Mouse (Mus musculus) monocyte, adult 5-6 weeks (primary cell): Measurements from ENCODE around the gene Cd5. TPM values are rescaled to one million over a fixed set of nuclear protein-coding genes. Genes with fewer than 3 reads are reported as not detected.

Source experiments
- ATAC-seq: fragments of 153-309, 156-312 bp; replicated peaks from 2 replicates; pipeline ENCODE4 v1.8.0; 2017; ENCODE audit warnings: mild to moderate bottlenecking; ENCODE audit not compliant: low TSS enrichment, insufficient number of reproducible peaks, severe bottlenecking, poor library complexity, low FRiP score
- total RNA-seq: library from RNA; stranded (forward); fragments of 200-1000, 200-491, 200-594 nt; gene quantifications from 3 replicates; pipeline ENCODE4 v1.2.3, GENCODE M21; 2017

Cd5 gene
- total RNA-seq, 1 experiment from 2014 or later: 1.0 TPM

- ATAC-seq: peak; percentile 79
Measured at GRCm38 (mm10) chr19:10688537-10689352, 50.1 kb downstream of the Cd5 start, which contains the start of gene Vps37c. Gene Vps37c, plus strand, starts transcription at chr19:10688735.

GRCm38 (mm10) chr19:10685727-10686126 is 53.1 kb downstream of the Cd5 start:
- ATAC-seq: no peak

GRCm38 (mm10) chr19:10685081-10685480 is 53.7 kb downstream of the Cd5 start:
- no peak for ATAC-seq

- ATAC-seq: no peak
Measured at GRCm38 (mm10) chr19:10681571-10681970, 57.2 kb downstream of the Cd5 start.

- ATAC-seq: no peak
Measured at GRCm38 (mm10) chr19:10678772-10679067, 60.1 kb downstream of the Cd5 start.

GRCm38 (mm10) chr19:10677915-10678771 is 60.7 kb downstream of the Cd5 start, which contains the start of gene Pga5:
Gene Pga5, minus strand, starts transcription at chr19:10678071.
- ATAC-seq: peak; percentile 84

- ATAC-seq: no peak
Measured at GRCm38 (mm10) chr19:10676656-10677055, 62.1 kb downstream of the Cd5 start.

- no peak for ATAC-seq
Measured at GRCm38 (mm10) chr19:10673275-10673674, 65.5 kb downstream of the Cd5 start.

- no peak for ATAC-seq
Measured at GRCm38 (mm10) chr19:10671854-10672417, 66.9 kb downstream of the Cd5 start.

GRCm38 (mm10) chr19:10671319-10671718 is 67.5 kb downstream of the Cd5 start:
- no peak for ATAC-seq

Other genes with a start within 250 kb of the Cd5 start
- 49.1 to 87.5 TPM (median 69.3 TPM) in 3 replicates for gene Cpsf7, start 213.7 kb downstream of the Cd5 start, total RNA-seq
- 47.3 to 75.9 TPM (median 53.7 TPM) in 3 replicates for gene Sdhaf2, start 212.9 kb downstream of the Cd5 start, total RNA-seq
- gene Tmem216, start 182.8 kb downstream of the Cd5 start, total RNA-seq: 1.3 to 2.6 TPM in 2 of 3 replicates, not detected in the other
- 18.9 to 42.4 TPM (median 29.1 TPM) in 3 replicates for gene Cyb561a3, start 161.8 kb downstream of the Cd5 start, total RNA-seq
- gene Tmem138, start 161.6 kb downstream of the Cd5 start, total RNA-seq: 0.48 to 7.5 TPM (median 5.7 TPM) in 3 replicates
- gene Ddb1, start 133.7 kb downstream of the Cd5 start, total RNA-seq: 228 to 236 TPM (median 231 TPM) in 3 replicates
- gene Tkfc, start 133.3 kb downstream of the Cd5 start, total RNA-seq: 2.1 to 4.3 TPM (median 2.8 TPM) in 3 replicates
- not detected in 3 replicates for gene Vwce, start 104.8 kb downstream of the Cd5 start, total RNA-seq
- gene Pga5, start 60.9 kb downstream of the Cd5 start, total RNA-seq: not detected in 3 replicates
- 7.3 to 22.2 TPM (median 18.7 TPM) in 3 replicates for gene Vps37c, start 50.3 kb downstream of the Cd5 start, total RNA-seq
- gene Cd6, start 91.1 kb upstream of the Cd5 start, total RNA-seq: 1.8 to 3.3 TPM (median 2.2 TPM) in 3 replicates
- gene Slc15a3, start 100.7 kb upstream of the Cd5 start, total RNA-seq: 23.9 to 28.8 TPM (median 26.8 TPM) in 3 replicates
- gene Tmem132a, start 130.9 kb upstream of the Cd5 start, total RNA-seq: 0.58 TPM in 1 of 3 replicates, not detected in the others
- gene Tmem109, start 143.0 kb upstream of the Cd5 start, total RNA-seq: 32.4 to 64.6 TPM (median 53.0 TPM) in 3 replicates
- gene Prpf19, start 156.2 kb upstream of the Cd5 start, total RNA-seq: 74.0 to 103 TPM (median 96.6 TPM) in 3 replicates
- not detected in 3 replicates for gene Zp1, start 181.6 kb upstream of the Cd5 start, total RNA-seq
- 0.75 to 1.6 TPM in 2 of 3 replicates, not detected in the other for gene Ptgdr2, start 198.2 kb upstream of the Cd5 start, total RNA-seq
- gene Ccdc86, start 210.3 kb upstream of the Cd5 start, total RNA-seq: 15.3 to 26.6 TPM (median 16.1 TPM) in 3 replicates
- not detected in 3 replicates for gene Ms4a10, start 235.7 kb upstream of the Cd5 start, total RNA-seq